Mouse (Mus musculus) intestine, embryonic 15.5 days (tissue): Measurements from ENCODE around the gene Ncl. TPM values are rescaled to one million over a fixed set of nuclear protein-coding genes. Genes with fewer than 3 reads are reported as not detected.

Experiments used
- ATAC-seq: fragments of 200-750 bp; cut with Nextera tagmentation; 2 replicates; pipeline ENCODE4 v1.8.0; 2017; ENCODE audit warnings: moderate TSS enrichment, moderate library complexity
- H3K27ac ChIP-seq: fragments of 300-500 bp; sonication (generic); 2 replicates; pipeline ENCODE4 v1.5.1; 2015; ENCODE audit warnings: mild to moderate bottlenecking, inconsistent platforms
- H3K27me3 ChIP-seq: fragments of 300-500 bp; sonication (generic); replicated peaks from 2 replicates; pipeline ENCODE4 v1.6.1; 2015; ENCODE audit warnings: inconsistent platforms
- H3K36me3 ChIP-seq: fragments of 300-500 bp; sonication (generic); 2 replicates; pipeline ENCODE4 v1.6.1; 2015; ENCODE audit warnings: inconsistent platforms
- H3K4me1 ChIP-seq: fragments of 300-500 bp; sonication (generic); replicated peaks from 2 replicates; pipeline ENCODE4 v1.6.1; 2015; ENCODE audit warnings: inconsistent platforms
- H3K4me2 ChIP-seq: fragments of 300-500 bp; sonication (generic); replicated peaks from 2 replicates; pipeline ENCODE4 v1.6.1; 2015; ENCODE audit warnings: mild to moderate bottlenecking, inconsistent platforms
- H3K4me3 ChIP-seq: fragments of 300-500 bp; sonication (generic); replicated peaks from 2 replicates; pipeline ENCODE4 v1.5.1; 2015; ENCODE audit warnings: inconsistent platforms
- H3K9ac ChIP-seq: fragments of 300-500 bp; sonication (generic); 2 replicates; pipeline ENCODE4 v1.6.1; 2015; ENCODE audit warnings: inconsistent platforms
- H3K9me3 ChIP-seq: fragments of 300-500 bp; sonication (generic); 2 replicates; pipeline ENCODE4 v1.6.1; 2016; ENCODE audit warnings: inconsistent platforms
- WGBS: fragments of 180-500 bp; shearing (Covaris S2); methylation state at CpG from one replicate; pipeline ENCODE4 v1.1.7; 2015; 5-methylcytosine and 5-hydroxymethylcytosine counted together
- polyA plus RNA-seq: library from polyadenylated mRNA; unstranded; fragments of >200 nt; fragmentation: Nextera tagmentation; extraction: Ambion mirVana; gene quantifications from 2 replicates; pipeline ENCODE4 v1.2.1, GENCODE M21; 2015

Gene Ncl
- 424 and 451 TPM in 2 replicates for polyA plus RNA-seq

GRCm38 (mm10) chr1:86358906-86359797 lies at the start of gene Ncl:
Ncl (minus strand) TSS chr1:86359400.
- Histone ChIP-seq H3K4me2 (peak within 1 kb of the TSS; percentile 69), H3K9me3 (no peaks in the 10 kb centered on the region), H3K27ac (peak within 1 kb of the TSS; percentile 97), H3K27me3 (no peaks in the 10 kb centered on the region), H3K36me3 (peaks cover 18% of the 10 kb centered on the region), H3K4me3 (peak within 1 kb of the TSS; percentile 68), H3K4me1 (peaks cover 16% of the 10 kb centered on the region), H3K9ac (peak within 1 kb of the TSS; percentile 90)
- peak; percentile 98 for ATAC-seq
- WGBS: under 1% methylated on average over 102 of the region's 102 CpGs

DNA sequence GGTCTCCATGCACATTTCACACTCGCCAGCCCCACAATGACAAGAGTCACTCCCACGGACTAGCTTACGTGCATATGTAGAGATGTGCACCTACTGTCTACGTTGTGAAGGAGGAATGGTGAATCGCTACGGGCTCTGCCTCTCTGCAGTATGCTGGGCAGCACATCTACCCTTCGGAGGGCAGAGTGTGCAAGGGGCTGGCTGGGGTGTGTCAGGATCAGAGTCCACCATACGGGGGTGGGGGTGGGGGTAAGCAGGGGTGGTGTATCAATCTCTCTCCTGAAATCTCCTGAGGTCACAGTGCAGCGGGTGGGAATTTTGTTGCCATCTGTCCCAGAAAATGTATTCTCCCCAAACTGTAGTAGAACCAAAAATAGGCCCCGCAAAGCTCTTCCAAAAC lies 49.3 kb upstream of the Ncl start:
- 71% methylated on average over 10 of the region's 10 CpGs for WGBS
- no peak overlapping the region for H3K9ac ChIP-seq
- H3K36me3 ChIP-seq: no peaks in the 10 kb centered on the region
- H3K4me3 ChIP-seq: no peak overlapping the region
- peak; percentile 53; the same call in 1 of the 2 replicates for ATAC-seq
- no peaks in the 10 kb centered on the region for H3K9me3 ChIP-seq
- no peak overlapping the region for H3K4me2 ChIP-seq
- no peaks in the 10 kb centered on the region for H3K27me3 ChIP-seq
- H3K4me1 ChIP-seq: peaks cover 10% of the 10 kb centered on the region; the same call in 1 of the 2 replicates
- H3K27ac ChIP-seq: no peak overlapping the region

DNA sequence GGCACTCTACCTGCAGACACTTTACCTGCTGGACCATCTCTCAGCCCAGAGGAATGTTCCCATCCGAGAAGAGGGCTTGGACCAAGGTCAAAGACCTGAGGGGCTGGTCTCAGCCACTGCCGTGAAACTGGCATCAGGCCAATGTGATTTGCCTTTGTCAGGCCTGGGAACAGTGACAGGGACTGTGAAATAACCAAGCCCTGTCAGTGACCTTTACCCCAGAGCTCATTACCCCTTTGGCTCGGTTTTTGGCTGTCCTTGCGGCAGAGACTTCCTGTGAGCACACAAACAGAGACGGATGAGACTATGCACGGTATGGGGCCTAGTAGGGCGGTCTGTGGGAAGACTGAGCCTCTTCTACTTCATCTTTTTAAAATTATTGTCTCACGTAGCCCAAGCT lies 47.7 kb upstream of the Ncl start:
- H3K9me3 ChIP-seq: no peaks in the 10 kb centered on the region
- no peak overlapping the region for H3K4me2 ChIP-seq
- no peaks in the 10 kb centered on the region for H3K27me3 ChIP-seq
- 0 out of 2 replicates have a peak overlapping the region, but pooled peaks have one; percentile 4 for H3K27ac ChIP-seq
- ATAC-seq: peak; percentile 63
- peaks cover 10% of the 10 kb centered on the region; the same call in 1 of the 2 replicates for H3K4me1 ChIP-seq
- no peak overlapping the region for H3K4me3 ChIP-seq
- H3K36me3 ChIP-seq: no peaks in the 10 kb centered on the region
- no peak overlapping the region for H3K9ac ChIP-seq
- WGBS: 41% methylated on average over 8 of the region's 8 CpGs

GRCm38 (mm10) chr1:86406313-86406712 lies 47.1 kb upstream of the Ncl start:
- Histone ChIP-seq H3K9ac (no peak overlapping the region), H3K4me2 (no peak overlapping the region), H3K27ac (no peak overlapping the region), H3K27me3 (no peaks in the 10 kb centered on the region), H3K4me3 (no peak overlapping the region), H3K4me1 (peaks cover 10% of the 10 kb centered on the region; the same call in 1 of the 2 replicates), H3K9me3 (no peaks in the 10 kb centered on the region), H3K36me3 (no peaks in the 10 kb centered on the region)
- peak; percentile 23; the same call in 1 of the 2 replicates for ATAC-seq
- 64% methylated on average over 4 of the region's 4 CpGs for WGBS

- Histone ChIP-seq H3K4me3 (no peak overlapping the region), H3K27ac (no peak overlapping the region), H3K27me3 (no peaks in the 10 kb centered on the region), H3K9ac (no peak overlapping the region), H3K4me2 (no peak overlapping the region), H3K4me1 (peaks cover 10% of the 10 kb centered on the region; the same call in 1 of the 2 replicates), H3K36me3 (no peaks in the 10 kb centered on the region), H3K9me3 (no peaks in the 10 kb centered on the region)
- ATAC-seq: no peak
- WGBS: 54% methylated on average over 5 of the region's 5 CpGs
Measured at GRCm38 (mm10) chr1:86404834-86405233, 45.6 kb upstream of the Ncl start.

DNA sequence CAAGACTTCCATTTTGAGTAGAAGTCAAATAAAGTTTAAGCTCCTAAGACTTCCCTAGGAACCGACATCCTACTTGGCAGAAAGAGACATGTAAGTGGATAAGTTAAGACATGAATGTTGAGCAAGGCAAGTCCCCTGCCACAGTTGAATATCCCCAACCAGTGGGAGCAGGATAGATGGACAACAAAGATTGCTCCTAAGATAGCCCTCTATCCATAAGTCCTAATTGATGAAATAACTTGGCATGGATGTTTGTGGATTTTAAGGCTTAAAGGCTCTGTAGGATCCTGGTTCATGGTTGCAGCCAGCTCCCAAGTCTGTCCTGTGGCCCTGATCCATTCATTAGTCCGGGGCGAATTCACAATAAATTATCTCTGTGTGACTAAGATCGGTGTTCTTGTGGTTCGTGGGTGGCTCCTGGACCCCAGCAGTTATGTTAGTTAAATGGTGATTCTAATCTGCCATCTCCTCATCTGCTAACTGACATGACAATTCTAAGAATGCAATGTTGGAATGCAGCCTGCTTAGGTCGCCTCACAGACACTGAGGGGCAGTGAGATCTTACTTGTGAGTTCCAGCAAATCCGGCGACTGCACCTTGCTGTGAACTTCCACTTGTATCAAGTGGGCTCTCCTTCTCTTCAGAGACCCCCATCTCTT lies 41.0 kb upstream of the Ncl start:
- Histone ChIP-seq H3K4me2 (no peak overlapping the region), H3K9ac (no peak overlapping the region), H3K27me3 (no peaks in the 10 kb centered on the region), H3K9me3 (no peaks in the 10 kb centered on the region), H3K4me3 (no peak overlapping the region), H3K36me3 (no peaks in the 10 kb centered on the region), H3K4me1 (peaks cover 2% of the 10 kb centered on the region; the same call in 1 of the 2 replicates), H3K27ac (no peak overlapping the region)
- WGBS: 57% methylated on average over 8 of the region's 8 CpGs
- no peak for ATAC-seq

- 70% methylated on average over 3 of the region's 3 CpGs for WGBS
- no peak for ATAC-seq
- no peak overlapping the region for H3K4me2 ChIP-seq
- no peak overlapping the region for H3K4me3 ChIP-seq
- H3K27ac ChIP-seq: no peak overlapping the region
- H3K9me3 ChIP-seq: no peaks in the 10 kb centered on the region
- no peak overlapping the region for H3K9ac ChIP-seq
- no peaks in the 10 kb centered on the region for H3K36me3 ChIP-seq
- H3K27me3 ChIP-seq: no peaks in the 10 kb centered on the region
- peaks cover 2% of the 10 kb centered on the region; the same call in 1 of the 2 replicates for H3K4me1 ChIP-seq
Measured at GRCm38 (mm10) chr1:86399322-86399721, 40.1 kb upstream of the Ncl start.

GRCm38 (mm10) chr1:86398222-86398621 lies 39.0 kb upstream of the Ncl start:
- H3K4me1 ChIP-seq: peaks cover 2% of the 10 kb centered on the region
- H3K4me2 ChIP-seq: no peak overlapping the region
- no peaks in the 10 kb centered on the region for H3K27me3 ChIP-seq
- H3K36me3 ChIP-seq: no peaks in the 10 kb centered on the region
- no peak overlapping the region for H3K9ac ChIP-seq
- no peaks in the 10 kb centered on the region for H3K9me3 ChIP-seq
- 0 out of 2 replicates have a peak overlapping the region, but pooled peaks have one; percentile 22 for H3K27ac ChIP-seq
- 36% methylated on average over 7 of the region's 7 CpGs for WGBS
- no peak overlapping the region for H3K4me3 ChIP-seq
- no peak for ATAC-seq

GRCm38 (mm10) chr1:86397621-86398020 lies 38.4 kb upstream of the Ncl start:
- no peak overlapping the region for H3K4me2 ChIP-seq
- 51% methylated on average over 8 of the region's 8 CpGs for WGBS
- H3K36me3 ChIP-seq: no peaks in the 10 kb centered on the region
- H3K4me3 ChIP-seq: no peak overlapping the region
- no peak overlapping the region for H3K9ac ChIP-seq
- H3K4me1 ChIP-seq: peaks cover 2% of the 10 kb centered on the region
- 0 out of 2 replicates have a peak overlapping the region, but pooled peaks have one; percentile 22 for H3K27ac ChIP-seq
- no peaks in the 10 kb centered on the region for H3K27me3 ChIP-seq
- no peak for ATAC-seq
- H3K9me3 ChIP-seq: no peaks in the 10 kb centered on the region

- Histone ChIP-seq H3K4me2 (no peak overlapping the region), H3K36me3 (no peaks in the 10 kb centered on the region), H3K27ac (no peak overlapping the region), H3K9me3 (no peaks in the 10 kb centered on the region), H3K27me3 (no peaks in the 10 kb centered on the region), H3K4me1 (peaks cover 2% of the 10 kb centered on the region), H3K4me3 (no peak overlapping the region), H3K9ac (no peak overlapping the region)
- WGBS: 73% methylated on average over 7 of the region's 7 CpGs
- ATAC-seq: no peak
Measured at GRCm38 (mm10) chr1:86395897-86396296, 36.7 kb upstream of the Ncl start.

- H3K27ac ChIP-seq: no peak overlapping the region
- no peaks in the 10 kb centered on the region for H3K36me3 ChIP-seq
- H3K4me1 ChIP-seq: peaks cover 2% of the 10 kb centered on the region; the same call in 1 of the 2 replicates
- no peak for ATAC-seq
- no peaks in the 10 kb centered on the region for H3K9me3 ChIP-seq
- no peak overlapping the region for H3K9ac ChIP-seq
- H3K4me3 ChIP-seq: no peak overlapping the region
- 85% methylated on average over 3 of the region's 3 CpGs for WGBS
- no peaks in the 10 kb centered on the region for H3K27me3 ChIP-seq
- H3K4me2 ChIP-seq: no peak overlapping the region
Measured at GRCm38 (mm10) chr1:86394246-86394645, 35.0 kb upstream of the Ncl start.

- Histone ChIP-seq H3K4me1 (peaks cover 2% of the 10 kb centered on the region; the same call in 1 of the 2 replicates), H3K36me3 (no peaks in the 10 kb centered on the region), H3K4me3 (no peak overlapping the region), H3K27me3 (no peaks in the 10 kb centered on the region), H3K27ac (no peak overlapping the region), H3K9me3 (no peaks in the 10 kb centered on the region), H3K4me2 (no peak overlapping the region), H3K9ac (no peak overlapping the region)
- no peak for ATAC-seq
- 70% methylated on average over 3 of the region's 3 CpGs for WGBS
Measured at GRCm38 (mm10) chr1:86393219-86393618, 34.0 kb upstream of the Ncl start.
